28 mouse cellular contexts compared by ENCODE assay signal in the genomic region with DNA sequence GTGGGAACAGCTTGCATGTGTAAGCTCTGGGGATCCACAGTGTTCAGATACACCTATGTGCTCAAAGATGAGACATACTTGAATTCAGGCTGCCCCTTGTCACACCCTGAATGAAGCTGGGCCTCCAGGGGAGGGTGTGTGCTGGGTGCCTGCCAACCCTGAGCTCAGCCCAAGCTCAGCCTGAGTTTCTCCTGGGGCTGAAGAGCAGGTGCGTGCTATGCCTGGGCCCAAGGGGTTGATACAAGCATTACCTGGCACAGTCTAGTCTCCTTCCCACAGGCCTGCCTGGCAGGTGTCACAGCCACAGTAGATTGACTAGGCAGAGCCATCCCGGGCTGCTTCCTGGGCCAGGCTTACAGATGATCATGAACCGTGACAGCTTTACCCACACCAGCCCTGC. TPM values are rescaled to one million over a fixed set of nuclear protein-coding genes. Genes with fewer than 3 reads are reported as not detected.
DNase-seq lines count a peak whose midpoint lies in the region; ATAC-seq and TF ChIP-seq lines count a peak whose summit lies in the region.
"Had no signal": no experiment of that assay in that cellular context is flagged by ENCODE, and none has a peak within 500 bp of the region (broad histone marks: within the 10 kb centered on the region; RNA-seq: fewer than 3 reads in every experiment).

Gene Mslnl (plus strand): TSS at position 298 of the 400 bp plus-strand sequence.

- H3K36me3 ChIP-seq in hindbrain, embryonic 13.5 days = peaks cover 8% of the 10 kb centered on the region
- H3K36me3 ChIP-seq in hindbrain, embryonic 11.5 days (ENCODE audit: control insufficient read depth, insufficient read depth, low read length) = no peaks in the 10 kb centered on the region
- H3K36me3 ChIP-seq in lung, postnatal 0 days (ENCODE audit: insufficient read depth, low read length) = no peaks in the 10 kb centered on the region
- 0 out of 2 replicates have a peak, but pooled peaks cover 4% of the 10 kb centered on the region for H3K36me3 ChIP-seq in embryonic facial prominence, embryonic 14.5 days (ENCODE audit: control insufficient read depth, insufficient read depth, low read length)
- no peaks in the 10 kb centered on the region for H3K36me3 ChIP-seq in stomach, embryonic 16.5 days (ENCODE audit: control insufficient read depth, insufficient read depth, low read length)
- H3K36me3 ChIP-seq: heart, embryonic 15.5 days; hindbrain, embryonic 15.5 days had no signal

- no peak for TF ChIP-seq EP300 in lung, postnatal 0 days (IDR thresholded peaks at IDR 0.05)

- H3K4me2 ChIP-seq in hindbrain, embryonic 13.5 days = no peak within 1 kb of the TSS
- H3K4me2 ChIP-seq in hindbrain, embryonic 11.5 days (replicated peaks; ENCODE audit: low read depth, low read length) = no peak within 1 kb of the TSS
- H3K4me2 ChIP-seq in lung, postnatal 0 days (replicated peaks; ENCODE audit: low read depth, low read length) = no peak within 1 kb of the TSS
- no peak within 1 kb of the TSS for H3K4me2 ChIP-seq in embryonic facial prominence, embryonic 14.5 days (ENCODE audit: low read depth, low read length)
- H3K4me2 ChIP-seq in stomach, embryonic 16.5 days (ENCODE audit: low read depth, low read length) = no peak within 1 kb of the TSS
- H3K4me2 ChIP-seq: heart, embryonic 12.5 days; heart, embryonic 15.5 days; hindbrain, embryonic 15.5 days had no signal

- peaks cover 5% of the 10 kb centered on the region; the same call in 1 of the 2 replicates for H3K27me3 ChIP-seq in hindbrain, embryonic 13.5 days
- no peaks in the 10 kb centered on the region for H3K27me3 ChIP-seq in hindbrain, embryonic 11.5 days (ENCODE audit: control insufficient read depth, insufficient read depth, low read length)
- no peaks in the 10 kb centered on the region for H3K27me3 ChIP-seq in lung, postnatal 0 days (replicated peaks; ENCODE audit: insufficient read depth, low read length)
- no peaks in the 10 kb centered on the region for H3K27me3 ChIP-seq in embryonic facial prominence, embryonic 14.5 days (replicated peaks; ENCODE audit: control insufficient read depth, insufficient read depth, low read length)
- H3K27me3 ChIP-seq in stomach, embryonic 16.5 days (ENCODE audit: control insufficient read depth, insufficient read depth, low read length) = no peaks in the 10 kb centered on the region
- H3K27me3 ChIP-seq: heart, embryonic 15.5 days; hindbrain, embryonic 15.5 days had no signal

- no peak for ATAC-seq in hindbrain, embryonic 13.5 days (ENCODE audit: low FRiP score)
- ATAC-seq in hindbrain, embryonic 11.5 days (ENCODE audit: low FRiP score) = no peak
- peak; percentile 51 for ATAC-seq in lung, postnatal 0 days
- ATAC-seq in embryonic facial prominence, embryonic 14.5 days (ENCODE audit: low read depth) = 0 out of 2 replicates have a peak, but pooled peaks have one; percentile 28
- peak; percentile 30; the same call in 1 of the 2 replicates for ATAC-seq in stomach, embryonic 16.5 days (ENCODE audit: insufficient read depth, low FRiP score)
- ATAC-seq: activated CD4-positive, CD25-positive, alpha-beta regulatory T cell, adult 4 months; CD4-positive, CD25-positive, alpha-beta regulatory T cell, adult 4 months; forebrain, embryonic 14.5 days had no signal

- no peaks in the 10 kb centered on the region for H3K4me1 ChIP-seq in hindbrain, embryonic 13.5 days (replicated peaks)
- 0 out of 2 replicates have a peak, but pooled peaks cover 2% of the 10 kb centered on the region for H3K4me1 ChIP-seq in hindbrain, embryonic 11.5 days (replicated peaks; ENCODE audit: control insufficient read depth, insufficient read depth, low read length)
- H3K4me1 ChIP-seq in lung, postnatal 0 days (ENCODE audit: insufficient read depth, low read depth, low read length) = peaks cover 4% of the 10 kb centered on the region; the same call in 1 of the 2 replicates
- no peaks in the 10 kb centered on the region for H3K4me1 ChIP-seq in embryonic facial prominence, embryonic 14.5 days (ENCODE audit: control insufficient read depth, insufficient read depth, low read length)
- no peaks in the 10 kb centered on the region for H3K4me1 ChIP-seq in stomach, embryonic 16.5 days (ENCODE audit: control insufficient read depth, insufficient read depth, low read length)
- H3K4me1 ChIP-seq: heart, embryonic 12.5 days; heart, embryonic 15.5 days; hindbrain, embryonic 15.5 days had no signal

- peak within 1 kb of the TSS; percentile 2; the same call in 1 of the 2 replicates for H3K9ac ChIP-seq in hindbrain, embryonic 13.5 days
- H3K9ac ChIP-seq in hindbrain, embryonic 11.5 days (ENCODE audit: low read depth, low read length) = no peak within 1 kb of the TSS
- no peak within 1 kb of the TSS for H3K9ac ChIP-seq in lung, postnatal 0 days (replicated peaks; ENCODE audit: low read depth)
- no peak within 1 kb of the TSS for H3K9ac ChIP-seq in embryonic facial prominence, embryonic 14.5 days (ENCODE audit: low read depth, low read length)
- H3K9ac ChIP-seq in stomach, embryonic 16.5 days (ENCODE audit: low read length) = no peak within 1 kb of the TSS
- H3K9ac ChIP-seq: heart, embryonic 12.5 days; heart, embryonic 15.5 days; hindbrain, embryonic 15.5 days had no signal

- H3K27ac ChIP-seq in hindbrain, embryonic 13.5 days = no peak within 1 kb of the TSS
- H3K27ac ChIP-seq in hindbrain, embryonic 11.5 days (ENCODE audit: low read depth, low read length) = no peak within 1 kb of the TSS
- H3K27ac ChIP-seq in lung, postnatal 0 days (ENCODE audit: low read length) = peak within 1 kb of the TSS; percentile 52
- H3K27ac ChIP-seq in embryonic facial prominence, embryonic 14.5 days (replicated peaks; ENCODE audit: low read depth, low read length) = no peak within 1 kb of the TSS
- H3K27ac ChIP-seq in stomach, embryonic 16.5 days (ENCODE audit: low read length) = no peak within 1 kb of the TSS
- H3K27ac ChIP-seq: heart, embryonic 15.5 days; hindbrain, embryonic 10.5 days; hindbrain, embryonic 15.5 days had no signal

- no peaks in the 10 kb centered on the region for H3K9me3 ChIP-seq in hindbrain, embryonic 13.5 days
- H3K9me3 ChIP-seq in hindbrain, embryonic 11.5 days (ENCODE audit: control insufficient read depth, low read length) = no peaks in the 10 kb centered on the region
- no peaks in the 10 kb centered on the region for H3K9me3 ChIP-seq in lung, postnatal 0 days (ENCODE audit: low read length)
- H3K9me3 ChIP-seq in embryonic facial prominence, embryonic 14.5 days (ENCODE audit: control insufficient read depth, low read length) = no peaks in the 10 kb centered on the region
- H3K9me3 ChIP-seq in stomach, embryonic 16.5 days (replicated peaks; ENCODE audit: control insufficient read depth, low read length) = no peaks in the 10 kb centered on the region
- H3K9me3 ChIP-seq: heart, embryonic 12.5 days; heart, embryonic 15.5 days; hindbrain, embryonic 10.5 days; hindbrain, embryonic 15.5 days had no signal

- TF ChIP-seq CTCF in lung, postnatal 0 days (IDR thresholded peaks at IDR 0.05) = no peak

- DNase-seq in hindbrain, embryonic 11.5 days (ENCODE audit: low spot score) = no peak
- peak; percentile 57 for DNase-seq in lung, postnatal 0 days (ENCODE audit: low spot score)
- DNase-seq in lung, postnatal 10 days = no peak
- peak; percentile 46 for DNase-seq in embryonic facial prominence, embryonic 14.5 days (ENCODE audit: low spot score)
- DNase-seq in urinary bladder, postnatal 4 days (ENCODE audit: low spot score in 2 of 2) = no peak
- DNase-seq in thymus, postnatal 0 days (ENCODE audit: low spot score) = no peak
- DNase-seq: adrenal gland, postnatal 25 days; cerebellum, adult 11-12 months; cerebellum, adult 8-10 months; cerebellum, postnatal 10 days; cerebellum, postnatal 36 days; embryo, embryonic 11 days; gastrocnemius, postnatal 25 days; heart, adult 18-20 months; heart, postnatal 10 days; heart, postnatal 36 days had no signal

- 78% methylated on average over 3 of the region's 3 CpGs for WGBS in hindbrain, embryonic 13.5 days
- WGBS in hindbrain, embryonic 11.5 days = 84% methylated on average over 3 of the region's 3 CpGs
- WGBS in lung, postnatal 0 days = 59% methylated on average over 3 of the region's 3 CpGs
- WGBS in embryonic facial prominence, embryonic 14.5 days = 76% methylated on average over 2 of the region's 3 CpGs
- 74% methylated on average over 3 of the region's 3 CpGs for WGBS in stomach, embryonic 16.5 days

- H3K4me3 ChIP-seq in hindbrain, embryonic 13.5 days = no peak within 1 kb of the TSS
- H3K4me3 ChIP-seq in hindbrain, embryonic 11.5 days (ENCODE audit: low read depth, low read length) = no peak within 1 kb of the TSS
- no peak within 1 kb of the TSS for H3K4me3 ChIP-seq in lung, postnatal 0 days (ENCODE audit: low read depth, low read length)
- H3K4me3 ChIP-seq in embryonic facial prominence, embryonic 14.5 days (ENCODE audit: low read depth, low read length) = no peak within 1 kb of the TSS
- no peak within 1 kb of the TSS for H3K4me3 ChIP-seq in stomach, embryonic 16.5 days (replicated peaks; ENCODE audit: low read length)
- H3K4me3 ChIP-seq: heart, embryonic 12.5 days; heart, embryonic 15.5 days; hindbrain, embryonic 10.5 days; hindbrain, embryonic 15.5 days had no signal

RNA-seq across cellular contexts. Expression of gene Mslnl, which starts in this region (rescaled TPM):
- polyA plus RNA-seq in hindbrain, embryonic 13.5 days (2015; fragmentation: Nextera tagmentation; extraction: Ambion mirVana) = not detected in 2 replicates
- polyA plus RNA-seq in hindbrain, embryonic 11.5 days (2014; fragmentation: Nextera tagmentation; extraction: Ambion mirVana) = not detected in 2 replicates
- polyA plus RNA-seq in lung, postnatal 0 days (2015; fragmentation: Nextera tagmentation; extraction: Ambion mirVana) = 1.0 and 1.9 TPM in 2 replicates
- 2.0 TPM in 2 replicates for polyA plus RNA-seq in embryonic facial prominence, embryonic 14.5 days (2014; fragmentation: Nextera tagmentation; extraction: Ambion mirVana)
- polyA plus RNA-seq in stomach, embryonic 16.5 days (2015; fragmentation: Nextera tagmentation; extraction: Ambion mirVana) = 0.05 and 0.14 TPM in 2 replicates
- 0.14 and 0.36 TPM in 2 replicates for polyA plus RNA-seq in thymus, postnatal 0 days (2015; fragmentation: Nextera tagmentation; extraction: Ambion mirVana)
- polyA plus RNA-seq: brain, embryonic 14.5 days; C2C12; CD4-positive, CD25-positive, alpha-beta regulatory T cell, adult 4 months; forebrain, embryonic 11.5 days; forebrain, embryonic 14.5 days; heart, embryonic 12.5 days; heart, embryonic 15.5 days; hindbrain, embryonic 10.5 days; hindbrain, embryonic 15.5 days had no signal

Comparison
In these comparisons a context has a peak if more than half of its experiments do, and no peak if none do; other contexts are left out.
1. DNase-seq: peak in lung, postnatal 0 days (single experiment) and embryonic facial prominence, embryonic 14.5 days (single experiment); none in hindbrain, embryonic 11.5 days (single experiment), lung, postnatal 10 days (single experiment), urinary bladder, postnatal 4 days (0 of 2) and thymus, postnatal 0 days (single experiment).
2. Peak in ATAC-seq in stomach, embryonic 16.5 days; RNA of the gene not detected or under 1 TPM.
3. ATAC-seq: peak in lung, postnatal 0 days (single experiment) and embryonic facial prominence, embryonic 14.5 days (single experiment); none in hindbrain, embryonic 13.5 days (single experiment) and hindbrain, embryonic 11.5 days (single experiment).